Mouse (Mus musculus): ENCODE data around the gene Gm44511. TPM values are rescaled to one million over a fixed set of nuclear protein-coding genes. Genes with fewer than 3 reads are reported as not detected.
"Not testable (repeated sequence)": the region's sequence is repeated elsewhere in the genome, so short reads cannot be mapped to it uniquely, and the experiment has no call there.

The Gm44511 gene
- total RNA-seq, 1 experiment: not detected

DNA sequence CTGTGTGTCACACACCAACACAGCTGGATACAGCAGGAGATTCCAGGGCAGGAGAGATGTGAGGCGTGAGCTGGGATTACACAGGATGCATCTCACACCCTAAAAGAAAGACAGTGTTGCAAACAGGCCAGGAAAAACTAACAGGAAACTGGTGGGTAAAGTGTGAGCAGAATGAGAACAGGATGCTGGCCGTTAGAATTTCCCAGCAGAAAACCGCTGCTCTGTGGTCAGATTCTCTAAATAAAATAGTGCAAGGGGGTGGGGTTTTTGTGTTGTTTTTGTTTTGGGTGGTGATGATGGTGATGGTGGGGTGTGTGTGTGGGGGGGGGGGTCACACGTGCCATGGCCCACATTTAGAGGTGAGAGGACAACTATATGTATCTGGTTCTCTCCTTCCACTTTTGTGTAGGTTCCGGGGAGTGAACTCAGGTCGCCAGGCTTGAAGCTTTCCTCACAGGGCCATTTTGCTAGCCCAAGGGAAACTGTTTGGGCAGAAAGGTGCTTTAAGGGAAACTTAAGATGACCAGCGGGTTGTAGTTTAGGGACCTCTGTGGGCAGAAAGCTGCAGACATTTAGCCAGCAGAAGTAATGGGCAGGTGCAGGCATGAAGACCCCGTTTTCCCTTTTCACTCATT is 29.7 kb downstream of the Gm44511 start:
- TF ChIP-seq MAFK (IDR thresholded peaks at IDR 0.05; ENCODE audit: insufficient read depth, low read depth, low read length) (no peak), ZC3H11A (IDR thresholded peaks at IDR 0.05; ENCODE audit: borderline replicate concordance, low read depth, low read length) (no peak), HCFC1 (IDR thresholded peaks at IDR 0.05; ENCODE audit: borderline replicate concordance, insufficient read depth, low read length) (no peak), CHD2 (IDR thresholded peaks at IDR 0.05; ENCODE audit: low read depth, low read length) (no peak), ZNF384 (IDR thresholded peaks at IDR 0.05; ENCODE audit: low read depth, low read length) (no peak)
- no peak overlapping the region for H3K27ac ChIP-seq (ENCODE audit: insufficient read depth, low read depth, low read length, poor library complexity, severe bottlenecking)
- no peaks in the 10 kb centered on the region for H3K9me3 ChIP-seq (ENCODE audit: control insufficient read depth, insufficient read depth, low read depth, low read length)
- no peaks in the 10 kb centered on the region for H3K36me3 ChIP-seq (ENCODE audit: control insufficient read depth, insufficient read depth, low read length, poor library complexity, severe bottlenecking)
- H3K9ac ChIP-seq (ENCODE audit: insufficient read depth, low read depth, low read length, poor library complexity, severe bottlenecking): no peak overlapping the region
- in situ Hi-C loops (cut with MboI; ENCODE audit: low sequenced_read_pairs in 2 of 2, unreplicated experiment in 2 of 2): loop anchor here in 1 of 2 experiments (5.0 kb wide), 1 partner anchor 34 kb away; no protein-coding TSS in a partner anchor
- H3K4me1 ChIP-seq (ENCODE audit: control insufficient read depth in 2 of 2, insufficient read depth in 2 of 2, low read length in 2 of 2, poor library complexity in 1 of 2): peaks cover 1 to 8% of the 10 kb centered on the region in 2 experiments; a peak in 1 of 4 replicates
- no peak overlapping the region for H3K4me3 ChIP-seq (ENCODE audit: insufficient read depth in 1 of 2, low read depth in 1 of 2, low read length in 2 of 2, poor library complexity in 1 of 2, severe bottlenecking in 1 of 2)
- DNase-seq (ENCODE audit: low read depth, low spot score): no peak

- H3K9me3 ChIP-seq (ENCODE audit: control insufficient read depth, insufficient read depth, low read depth, low read length): no peaks in the 10 kb centered on the region
- H3K4me1 ChIP-seq (ENCODE audit: control insufficient read depth in 2 of 2, insufficient read depth in 2 of 2, low read length in 2 of 2, poor library complexity in 1 of 2): peaks cover 1 to 8% of the 10 kb centered on the region in 2 experiments; a peak in 1 of 4 replicates
- TF ChIP-seq HCFC1 (IDR thresholded peaks at IDR 0.05; ENCODE audit: borderline replicate concordance, insufficient read depth, low read length) (no peak), ZC3H11A (IDR thresholded peaks at IDR 0.05; ENCODE audit: borderline replicate concordance, low read depth, low read length) (no peak), CHD2 (IDR thresholded peaks at IDR 0.05; ENCODE audit: low read depth, low read length) (no peak), ZNF384 (IDR thresholded peaks at IDR 0.05; ENCODE audit: low read depth, low read length) (no peak), MAFK (IDR thresholded peaks at IDR 0.05; ENCODE audit: insufficient read depth, low read depth, low read length) (no peak)
- H3K4me3 ChIP-seq (ENCODE audit: insufficient read depth in 1 of 2, low read depth in 1 of 2, low read length in 2 of 2, poor library complexity in 1 of 2, severe bottlenecking in 1 of 2): no peak overlapping the region
- H3K27ac ChIP-seq (ENCODE audit: insufficient read depth, low read depth, low read length, poor library complexity, severe bottlenecking): no peak overlapping the region
- no peak overlapping the region for H3K9ac ChIP-seq (ENCODE audit: insufficient read depth, low read depth, low read length, poor library complexity, severe bottlenecking)
- in situ Hi-C loops (cut with MboI; ENCODE audit: low sequenced_read_pairs in 2 of 2, unreplicated experiment in 2 of 2): loop anchor here in 1 of 2 experiments (5.0 kb wide), 1 partner anchor 171 kb away; the partner anchor contains the start of gene Klrb1a
- no peaks in the 10 kb centered on the region for H3K36me3 ChIP-seq (ENCODE audit: control insufficient read depth, insufficient read depth, low read length, poor library complexity, severe bottlenecking)
- DNase-seq (ENCODE audit: low read depth, low spot score): no peak
These were observed 32.4 kb downstream of the Gm44511 start for GRCm38 (mm10) chr6:128793734-128794133.

DNA sequence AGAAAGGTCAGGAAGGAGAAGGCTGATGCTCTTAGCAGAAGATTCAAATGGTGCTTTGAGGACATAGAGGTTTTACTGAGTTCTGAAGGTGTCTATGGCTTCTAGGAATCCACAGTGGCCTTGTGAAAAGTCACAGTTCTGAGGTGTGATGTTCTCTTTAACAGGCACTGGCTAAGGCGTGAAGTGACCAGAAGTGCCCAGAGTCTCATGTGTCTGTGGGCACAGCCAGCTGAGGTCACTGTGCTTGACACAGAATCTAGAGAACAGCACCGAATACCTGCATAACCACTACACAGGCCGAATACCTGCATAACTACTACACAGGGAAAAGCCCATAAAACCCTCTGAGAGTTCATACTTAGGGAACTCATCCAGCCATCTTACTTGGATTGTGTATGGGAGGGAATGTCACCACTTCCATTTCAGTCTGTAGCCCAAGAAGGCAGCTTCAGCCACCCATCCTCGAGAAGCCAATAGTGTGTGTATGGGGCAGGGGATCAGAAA is 35.6 kb downstream of the Gm44511 start:
- H3K9me3 ChIP-seq (ENCODE audit: control insufficient read depth, insufficient read depth, low read depth, low read length); DNase-seq (ENCODE audit: low read depth, low spot score); H3K27ac ChIP-seq (ENCODE audit: insufficient read depth, low read depth, low read length, poor library complexity, severe bottlenecking); H3K9ac ChIP-seq (ENCODE audit: insufficient read depth, low read depth, low read length, poor library complexity, severe bottlenecking); H3K36me3 ChIP-seq (ENCODE audit: control insufficient read depth, insufficient read depth, low read length, poor library complexity, severe bottlenecking); H3K4me1 ChIP-seq (ENCODE audit: control insufficient read depth in 2 of 2, insufficient read depth in 2 of 2, low read length in 2 of 2, poor library complexity in 1 of 2); H3K4me3 ChIP-seq (ENCODE audit: insufficient read depth in 1 of 2, low read depth in 1 of 2, low read length in 2 of 2, poor library complexity in 1 of 2, severe bottlenecking in 1 of 2): not testable (repeated sequence)
- in situ Hi-C loops (cut with MboI; ENCODE audit: low sequenced_read_pairs in 2 of 2, unreplicated experiment in 2 of 2): loop anchor here in 1 of 2 experiments (5.0 kb wide), 1 partner anchor 168 kb away; the partner anchor contains the start of gene Klrb1a

GRCm38 (mm10) chr6:128789115-128789514 is 37.0 kb downstream of the Gm44511 start, which contains the start of gene Klrb1c:
Klrb1c (minus strand) TSS chr6:128789215.
- H3K9ac ChIP-seq (ENCODE audit: insufficient read depth, low read depth, low read length, poor library complexity, severe bottlenecking): no peak within 1 kb of the TSS
- H3K36me3 ChIP-seq (ENCODE audit: control insufficient read depth, insufficient read depth, low read length, poor library complexity, severe bottlenecking): no peaks in the 10 kb centered on the region
- no peak within 1 kb of the TSS for H3K4me3 ChIP-seq (ENCODE audit: insufficient read depth in 1 of 2, low read depth in 1 of 2, low read length in 2 of 2, poor library complexity in 1 of 2, severe bottlenecking in 1 of 2)
- in situ Hi-C loops (cut with MboI; ENCODE audit: low sequenced_read_pairs in 2 of 2, unreplicated experiment in 2 of 2): loop anchor here in 1 of 2 experiments (5.0 kb wide), 1 partner anchor 167 kb away; the partner anchor contains the start of gene Klrb1a
- TF ChIP-seq ZNF384 (IDR thresholded peaks at IDR 0.05; ENCODE audit: low read depth, low read length): no peak
- no peak for TF ChIP-seq MAFK (IDR thresholded peaks at IDR 0.05; ENCODE audit: insufficient read depth, low read depth, low read length)
- no peak for TF ChIP-seq CHD2 (IDR thresholded peaks at IDR 0.05; ENCODE audit: low read depth, low read length)
- no peak for DNase-seq (ENCODE audit: low read depth, low spot score)
- no peaks in the 10 kb centered on the region for H3K9me3 ChIP-seq (ENCODE audit: control insufficient read depth, insufficient read depth, low read depth, low read length)
- no peak within 1 kb of the TSS for H3K27ac ChIP-seq (ENCODE audit: insufficient read depth, low read depth, low read length, poor library complexity, severe bottlenecking)
- no peaks in the 10 kb centered on the region for H3K4me1 ChIP-seq (ENCODE audit: control insufficient read depth in 2 of 2, insufficient read depth in 2 of 2, low read length in 2 of 2, poor library complexity in 1 of 2)
